Mouse (Mus musculus): ENCODE results near the gene Hist2h2be.
"Not testable (repeated sequence)": the region's sequence is repeated elsewhere in the genome, so short reads cannot be mapped to it uniquely, and the experiment has no call there.

Gene Hist2h2be

GRCm38 (mm10) chr3:96238954-96239793, 18.3 kb downstream of the Hist2h2be start, which contains the start of gene Hist2h3c2:
Hist2h3c2 (minus strand) TSS chr3:96239127.
- peak; percentile 53 for DNase-seq

GRCm38 (mm10) chr3:96239949-96240798, 19.3 kb downstream of the Hist2h2be start, which contains the start of gene Hist2h2aa2:
Hist2h2aa2 (minus strand) TSS chr3:96240276.
- DNase-seq, result peak; percentile 98

DNA sequence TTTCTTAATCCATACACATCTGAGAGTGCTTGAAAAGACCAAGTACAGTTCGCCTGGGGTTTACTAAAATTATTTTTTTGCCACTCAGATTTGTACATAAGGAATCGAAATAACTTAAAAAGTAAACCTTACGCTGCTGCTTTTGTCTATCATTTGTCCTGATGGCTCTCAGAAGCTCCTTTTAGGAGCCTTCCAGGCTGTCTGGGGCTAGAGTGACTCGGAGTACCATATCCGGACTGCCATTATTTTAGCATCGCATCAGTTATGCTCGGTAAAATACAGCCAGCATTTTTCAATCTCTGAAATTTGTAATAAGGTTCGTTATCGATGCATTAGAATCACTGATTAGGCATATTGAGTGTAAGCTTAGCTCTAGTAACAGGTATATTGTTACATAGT, 19.9 kb downstream of the Hist2h2be start:
- DNase-seq, result no peak

GRCm38 (mm10) chr3:96243921-96244572, 23.1 kb downstream of the Hist2h2be start:
- DNase-seq, result peak; percentile 15

GRCm38 (mm10) chr3:96245003-96245886, 24.3 kb downstream of the Hist2h2be start, which contains the start of gene Hist2h2aa1:
Hist2h2aa1 (plus strand) TSS chr3:96245497.
- peak; percentile 89 for DNase-seq

GRCm38 (mm10) chr3:96246018-96246417, 25.1 kb downstream of the Hist2h2be start:
- DNase-seq, result not testable (repeated sequence)

DNA sequence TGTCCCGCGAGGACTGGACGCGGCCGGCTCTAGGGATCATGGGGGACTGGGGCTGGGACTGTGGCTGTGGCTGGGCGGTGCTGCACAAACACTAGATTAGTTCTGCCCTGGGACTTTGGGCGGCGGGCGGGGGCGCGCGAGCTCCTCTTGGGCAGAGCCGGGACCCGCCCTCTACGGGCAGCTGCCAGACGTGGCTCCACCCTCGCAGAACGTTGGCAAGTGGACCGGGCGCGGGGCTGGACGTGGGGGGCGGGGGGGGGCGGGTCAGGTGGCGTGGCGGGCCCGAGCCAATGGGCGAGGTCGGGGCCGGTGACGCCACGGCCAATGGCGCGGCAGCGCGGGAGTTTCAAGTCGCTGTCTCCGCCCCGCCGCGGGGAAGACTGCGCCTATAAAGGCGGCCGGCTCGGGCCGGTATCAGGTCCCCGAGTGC, 25.5 kb downstream of the Hist2h2be start, which contains the start of gene Hist2h3c1:
TSS of gene Hist2h3c1 (plus strand) at position 259 of the 430 bp plus-strand sequence.
- DNase-seq, result not testable (repeated sequence)

GRCm38 (mm10) chr3:96247356-96248140, 26.6 kb downstream of the Hist2h2be start:
- DNase-seq, result no peak

DNA sequence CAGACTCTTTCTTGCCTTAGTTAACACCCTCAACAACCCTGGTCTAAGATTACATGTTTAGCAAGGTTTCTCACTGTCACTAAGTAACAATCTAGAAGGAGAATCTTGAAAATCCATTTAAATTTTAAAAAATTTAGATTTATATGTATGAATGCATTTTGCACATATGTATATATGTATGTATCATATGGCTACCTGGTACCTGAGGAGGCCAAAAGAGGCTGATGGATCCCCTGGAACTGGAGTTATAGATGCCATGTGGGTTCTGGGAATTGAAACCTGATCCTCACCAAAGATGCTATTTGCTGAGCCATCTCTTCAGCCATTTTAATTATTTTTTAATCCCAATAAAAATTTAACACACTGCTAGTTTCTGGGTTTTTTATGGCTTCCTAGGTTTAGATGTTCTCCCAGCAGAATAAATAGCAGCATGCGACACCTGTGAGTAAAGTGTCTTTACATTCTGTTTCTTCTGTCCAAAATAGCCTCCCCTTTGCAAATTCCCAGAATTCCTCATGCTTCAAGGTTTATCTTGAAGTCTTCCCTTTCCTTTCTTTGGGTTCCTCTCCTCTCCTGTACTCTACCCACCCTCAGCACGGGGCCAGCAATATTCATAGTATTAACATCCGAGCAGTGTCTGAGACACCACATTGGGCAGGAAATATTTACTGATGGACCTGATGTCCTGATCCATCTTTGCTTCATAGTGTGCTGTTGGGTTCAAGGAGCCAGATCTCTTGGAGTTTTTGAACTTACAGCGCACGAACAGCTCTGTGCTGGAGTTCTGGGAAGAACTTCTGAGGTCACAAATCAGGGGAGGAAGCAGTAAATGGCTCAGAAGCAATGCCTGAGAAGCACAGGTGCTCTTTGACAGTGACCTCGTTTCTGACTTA, 27.5 kb downstream of the Hist2h2be start:
- DNase-seq, result no peak

DNA sequence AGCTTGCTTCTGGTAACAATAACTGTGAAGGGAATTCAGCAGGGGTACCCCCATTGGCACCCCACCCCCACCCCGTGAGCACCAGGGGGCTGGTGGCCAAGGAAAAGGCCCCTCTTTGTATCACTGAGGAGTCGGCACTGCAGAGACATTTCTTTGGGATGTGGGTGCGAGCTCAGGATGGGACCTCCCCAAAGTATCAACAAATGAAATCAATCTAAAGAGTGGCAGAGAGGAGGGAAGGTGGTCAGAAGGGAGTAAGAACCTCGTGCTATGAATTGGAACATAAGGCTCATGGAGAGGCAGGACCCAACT, 28.1 kb downstream of the Hist2h2be start:
- DNase-seq, result no peak

DNA sequence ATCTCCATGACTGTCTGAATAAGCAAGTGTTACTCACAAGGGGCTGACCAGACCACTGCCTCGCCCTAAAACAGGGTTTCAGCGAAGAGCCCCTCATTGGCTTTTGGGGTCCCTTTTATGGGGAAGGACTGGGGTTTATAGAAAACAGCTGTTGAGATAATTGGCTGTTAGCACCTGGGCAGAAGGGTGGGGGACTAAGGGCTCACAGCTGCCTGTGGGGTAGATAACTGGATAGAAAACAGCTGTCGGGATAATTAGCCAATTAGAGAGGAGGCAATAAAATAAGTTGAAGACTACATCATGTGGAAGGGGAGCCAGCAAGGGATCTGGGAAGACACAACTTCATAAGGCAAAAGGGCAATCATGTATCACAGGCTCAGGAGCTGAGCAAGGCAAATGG, 30.0 kb downstream of the Hist2h2be start:
- DNase-seq, result no peak

- no peak for DNase-seq
Observed at GRCm38 (mm10) chr3:96251787-96252186, 30.9 kb downstream of the Hist2h2be start.

- no peak for DNase-seq
Observed at GRCm38 (mm10) chr3:96254683-96255355, 33.9 kb downstream of the Hist2h2be start.

DNA sequence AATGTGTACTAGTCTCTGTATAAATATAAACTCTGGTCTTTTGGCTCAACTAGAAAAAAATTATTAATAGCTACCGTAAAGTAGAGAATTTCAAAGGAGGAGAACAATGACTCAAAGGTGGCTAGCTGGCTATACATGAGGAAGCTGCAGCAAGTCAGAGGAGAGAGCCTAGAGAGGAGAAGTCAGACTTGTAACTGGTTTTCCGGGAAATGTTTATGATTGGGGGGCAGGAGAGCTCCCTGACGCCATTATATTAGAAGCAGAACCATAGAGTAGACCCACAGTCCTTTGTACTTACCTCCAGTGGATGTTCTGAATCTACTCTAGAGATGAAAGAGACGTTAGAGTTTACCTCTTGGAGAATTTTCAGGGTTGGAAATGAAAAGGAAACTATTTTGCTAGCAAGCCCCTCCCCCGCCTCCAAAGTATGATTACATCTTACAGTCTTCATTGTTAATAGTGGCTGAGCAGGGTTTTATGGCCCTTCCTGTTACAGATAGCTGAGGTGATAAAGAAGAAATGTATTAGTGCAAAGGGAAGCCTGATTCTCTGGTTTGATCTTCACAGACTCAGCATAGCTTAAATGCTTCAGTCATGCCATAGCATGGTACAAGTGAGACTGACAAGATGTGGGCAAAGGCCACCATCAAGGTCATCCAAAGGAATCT, 35.1 kb downstream of the Hist2h2be start:
- no peak for DNase-seq

DNA sequence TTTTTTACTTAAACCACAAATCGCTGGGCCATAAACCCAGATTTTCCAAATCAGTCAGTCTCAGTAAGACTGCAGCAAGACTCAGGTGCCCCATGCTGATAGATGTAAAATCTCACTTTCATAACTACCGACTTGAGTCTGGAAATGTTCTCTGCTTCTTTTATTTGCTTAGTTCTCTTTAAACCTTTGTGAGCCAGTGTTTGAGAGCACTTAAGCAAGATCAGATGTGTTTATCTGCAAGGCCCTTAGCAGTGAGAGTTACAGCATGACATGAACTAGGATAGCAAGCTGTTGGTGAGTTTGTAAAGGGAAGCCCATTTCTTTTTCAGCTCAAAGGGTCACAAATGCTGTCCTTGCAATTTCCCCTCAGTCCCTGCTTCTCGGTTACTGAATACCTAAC, 36.3 kb downstream of the Hist2h2be start:
- DNase-seq, result no peak

GRCm38 (mm10) chr3:96260220-96260619, 39.3 kb downstream of the Hist2h2be start:
- DNase-seq, result no peak

DNA sequence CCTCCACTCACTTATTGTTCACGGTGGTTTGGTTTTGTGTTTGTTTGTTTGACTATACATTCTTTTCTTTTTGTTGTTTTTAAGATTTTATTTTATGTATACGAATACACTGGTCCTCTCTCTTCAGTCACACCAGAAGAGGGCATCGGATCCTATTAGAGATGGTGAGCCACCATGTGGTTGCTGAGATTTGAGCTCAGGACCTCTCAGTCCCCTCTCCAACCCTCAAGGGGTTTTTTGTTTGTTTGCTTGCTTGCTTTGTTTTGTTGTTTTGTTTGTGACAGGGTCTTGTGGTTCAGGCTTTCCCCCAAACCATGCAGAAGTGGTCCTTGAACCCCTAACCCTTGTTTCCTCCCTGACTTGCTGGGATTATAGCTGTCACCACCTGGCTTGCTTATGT, 40.7 kb downstream of the Hist2h2be start:
- DNase-seq, result no peak

DNA sequence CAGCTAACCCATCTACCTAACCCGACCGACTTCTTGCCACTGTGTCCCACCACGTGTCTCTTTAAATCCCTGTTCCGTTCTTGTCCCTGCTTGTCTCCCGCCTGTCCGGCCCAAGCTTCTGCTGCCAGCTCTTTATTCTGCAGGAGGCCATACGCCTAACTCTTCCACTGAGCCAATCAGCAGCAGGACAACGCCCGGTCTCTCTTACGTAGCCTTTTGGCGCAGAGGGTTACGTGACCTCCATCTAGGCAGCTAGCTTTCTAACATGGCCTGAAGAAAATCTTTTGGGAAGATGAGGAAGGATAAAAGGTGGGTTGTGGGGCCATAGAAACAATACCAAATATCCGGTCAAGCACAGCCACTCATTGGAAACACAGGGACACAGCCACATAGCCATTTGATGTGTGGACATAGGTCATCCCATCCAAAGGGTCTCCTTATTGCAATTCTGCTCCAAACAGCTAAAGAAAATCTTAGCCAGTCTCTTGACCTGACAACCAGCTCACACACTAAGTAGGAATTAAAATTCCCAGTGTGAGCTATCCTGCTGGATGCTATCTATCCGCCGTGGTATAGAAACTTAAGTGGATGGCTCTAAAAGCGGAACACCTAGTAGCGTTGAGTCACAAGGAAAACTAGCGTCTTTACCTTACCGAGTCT, 41.4 kb downstream of the Hist2h2be start:
- peak; percentile 76 for DNase-seq

Measured in kidney, adult 18-20 months (tissue).